Mouse (Mus musculus) liver, embryonic 14.5 days (tissue): Measurements from ENCODE around the gene Igf2bp3. TPM values are rescaled to one million over a fixed set of nuclear protein-coding genes. Genes with fewer than 3 reads are reported as not detected.

ENCODE experiments used
- ATAC-seq: fragments of 200-750 bp; cut with Nextera tagmentation; 2 replicates; pipeline ENCODE4 v1.8.0; 2017; ENCODE audit warnings: moderate number of reproducible peaks, mild to moderate bottlenecking, moderate library complexity; ENCODE audit not compliant: insufficient read depth
- DNase-seq, 3 experiments: peaks; one replicate each; pipeline ENCODE4 v3.0.0-alpha.2; 2012 to 2013; ENCODE audit warnings: low read depth in 3 of 3, low spot score in 3 of 3
- H3K27ac ChIP-seq: fragments of 300-500 bp; sonication (generic); 2 replicates; pipeline ENCODE4 v1.5.1; 2014; ENCODE audit warnings: moderate library complexity, mild to moderate bottlenecking, control low read depth, inconsistent platforms
- H3K27me3 ChIP-seq: fragments of 300-500 bp; sonication (generic); 2 replicates; pipeline ENCODE4 v1.6.1; 2014; ENCODE audit warnings: mild to moderate bottlenecking, low read length, moderate library complexity; ENCODE audit not compliant: control insufficient read depth, insufficient read depth
- H3K36me3 ChIP-seq: fragments of 300-500 bp; sonication (generic); replicated peaks from 2 replicates; pipeline ENCODE4 v1.6.1; 2014; ENCODE audit warnings: low read depth; ENCODE audit not compliant: control insufficient read depth, insufficient read depth
- H3K4me1 ChIP-seq, 2 experiments: fragments of 200-500 bp in 1 of 2; fragments of 300-500 bp in 1 of 2; sonication (generic) in 1 of 2; replicated peaks; 2 replicates each; pipeline ENCODE4 v1.6.1; 2012 to 2014; ENCODE audit warnings: antibody characterized with exemption in 1 of 2, inconsistent platforms in 1 of 2, low read length in 1 of 2; ENCODE audit not compliant: control insufficient read depth in 2 of 2, insufficient read depth in 2 of 2
- H3K4me2 ChIP-seq: fragments of 300-500 bp; sonication (generic); 2 replicates; pipeline ENCODE4 v1.6.1; 2014; ENCODE audit warnings: low read depth, mild to moderate bottlenecking, control low read depth, moderate library complexity
- H3K4me3 ChIP-seq, 2 experiments: fragments of 200-500 bp in 1 of 2; fragments of 300-500 bp in 1 of 2; sonication (generic) in 1 of 2; 2 replicates each; pipeline ENCODE4 v1.5.1; 2012 to 2014; ENCODE audit warnings: low read depth in 2 of 2, low read length in 2 of 2, mild to moderate bottlenecking in 2 of 2, control low read depth in 1 of 2, inconsistent platforms in 1 of 2, moderate library complexity in 1 of 2; ENCODE audit not compliant: insufficient read depth in 1 of 2
- H3K9ac ChIP-seq: fragments of 300-500 bp; sonication (generic); replicated peaks from 2 replicates; pipeline ENCODE4 v1.6.1; 2014; ENCODE audit warnings: mild to moderate bottlenecking, control low read depth, moderate library complexity
- H3K9me3 ChIP-seq: fragments of 300-500 bp; sonication (generic); 2 replicates; pipeline ENCODE4 v1.6.1; 2016; ENCODE audit warnings: low read length, mixed read lengths; ENCODE audit not compliant: control insufficient read depth
- CTCF ChIP-seq: IDR thresholded peaks from 2 replicates; pipeline ENCODE4 v1.5.1; 2016; ENCODE audit warnings: antibody characterized with exemption, low read depth, control low read depth
- EP300 ChIP-seq: IDR thresholded peaks from 2 replicates; pipeline ENCODE4 v1.6.1; 2016; ENCODE audit warnings: antibody characterized with exemption, low read depth
- WGBS: fragments of 180-500 bp; shearing (Covaris S2); extraction: QIAGEN DNeasy Blood & Tissue Kit; methylation state at CpG from one replicate; pipeline ENCODE4 v1.1.7; 2014; ENCODE audit not compliant: insufficient replicate concordance; 5-methylcytosine and 5-hydroxymethylcytosine counted together
- polyA plus RNA-seq, 2 experiments: library from polyadenylated mRNA; depleted of rRNA in 1 of 2; stranded (reverse) in 1 of 2; unstranded in 1 of 2; fragments of >200 nt; fragmentation: Nextera tagmentation in 1 of 2; extraction: Ambion mirVana in 1 of 2; gene quantifications; 2 replicates each; pipeline versions ENCODE4 v1.2.1 to v1.2.3; 2012 to 2014

Igf2bp3 gene
- polyA plus RNA-seq, 2 experiments: 7.6 to 14.0 TPM

- H3K9ac ChIP-seq: no peak overlapping the region
- TF ChIP-seq EP300: no peak
- TF ChIP-seq CTCF: no peak
- H3K4me3 ChIP-seq: no peak overlapping the region
- no peak for ATAC-seq
- H3K36me3 ChIP-seq: no peaks in the 10 kb centered on the region; the same call in 1 of the 2 replicates
- H3K9me3 ChIP-seq: no peaks in the 10 kb centered on the region
- no peaks in the 10 kb centered on the region; a peak in 1 of 4 replicates for H3K4me1 ChIP-seq
- H3K27me3 ChIP-seq: no peaks in the 10 kb centered on the region
- no peak overlapping the region for H3K27ac ChIP-seq
- WGBS: 65% methylated on average over 6 of the region's 6 CpGs
- no peak overlapping the region for H3K4me2 ChIP-seq
- no peak for DNase-seq
Measured at GRCm38 (mm10) chr6:49165101-49165500, 49.7 kb downstream of the Igf2bp3 start.

- no peak overlapping the region for H3K9ac ChIP-seq
- H3K27ac ChIP-seq: no peak overlapping the region
- no peak overlapping the region for H3K4me3 ChIP-seq
- no peaks in the 10 kb centered on the region; the same call in 1 of the 2 replicates for H3K36me3 ChIP-seq
- ATAC-seq: no peak
- no peaks in the 10 kb centered on the region; a peak in 1 of 4 replicates for H3K4me1 ChIP-seq
- DNase-seq: no peak
- H3K9me3 ChIP-seq: no peaks in the 10 kb centered on the region
- no peak overlapping the region for H3K4me2 ChIP-seq
- no peak for TF ChIP-seq EP300
- TF ChIP-seq CTCF: no peak
- WGBS: 73% methylated on average over 11 of the region's 11 CpGs
- H3K27me3 ChIP-seq: no peaks in the 10 kb centered on the region
Measured at GRCm38 (mm10) chr6:49164701-49165100, 50.1 kb downstream of the Igf2bp3 start.

- ATAC-seq (no peak), DNase-seq (no peak)
- Histone ChIP-seq H3K36me3 (no peaks in the 10 kb centered on the region; the same call in 1 of the 2 replicates), H3K9me3 (no peaks in the 10 kb centered on the region), H3K4me3 (no peak overlapping the region), H3K4me2 (no peak overlapping the region), H3K4me1 (peaks cover 2 to 4% of the 10 kb centered on the region in 2 experiments; a peak in 1 of 4 replicates), H3K27me3 (no peaks in the 10 kb centered on the region), H3K9ac (no peak overlapping the region), H3K27ac (no peak overlapping the region)
- TF ChIP-seq EP300: no peak
- no peak for TF ChIP-seq CTCF
- 47% methylated on average over 2 of the region's 2 CpGs for WGBS
Measured at GRCm38 (mm10) chr6:49159971-49160370, 54.8 kb downstream of the Igf2bp3 start.

GRCm38 (mm10) chr6:49156826-49157175 lies 58.0 kb downstream of the Igf2bp3 start:
- ATAC-seq (no peak), DNase-seq (no peak)
- no peak overlapping the region for H3K4me3 ChIP-seq
- H3K4me2 ChIP-seq: no peak overlapping the region
- no peak overlapping the region for H3K9ac ChIP-seq
- peaks cover 2 to 4% of the 10 kb centered on the region in 2 experiments; a peak in 1 of 4 replicates for H3K4me1 ChIP-seq
- no peaks in the 10 kb centered on the region for H3K27me3 ChIP-seq
- WGBS: 64% methylated on average over 3 of the region's 3 CpGs
- no peaks in the 10 kb centered on the region for H3K9me3 ChIP-seq
- H3K36me3 ChIP-seq: no peaks in the 10 kb centered on the region
- TF ChIP-seq EP300 (no peak), CTCF (no peak)
- no peak overlapping the region for H3K27ac ChIP-seq

- 66% methylated on average over 5 of the region's 5 CpGs for WGBS
- Histone ChIP-seq H3K36me3 (no peaks in the 10 kb centered on the region), H3K27me3 (no peaks in the 10 kb centered on the region), H3K27ac (no peak overlapping the region), H3K9me3 (no peaks in the 10 kb centered on the region), H3K4me2 (no peak overlapping the region), H3K4me1 (peaks cover 2 to 8% of the 10 kb centered on the region in 2 experiments; a peak in 2 of 4 replicates), H3K4me3 (no peak overlapping the region), H3K9ac (no peak overlapping the region)
- ATAC-seq: no peak
- TF ChIP-seq EP300 (no peak), CTCF (no peak)
- DNase-seq: no peak
Measured at GRCm38 (mm10) chr6:49156170-49156825, 58.5 kb downstream of the Igf2bp3 start.
